Mouse (Mus musculus) myocyte (in vitro differentiated cells): ENCODE results near the gene Micu1. TPM values are rescaled to one million over a fixed set of nuclear protein-coding genes. Genes with fewer than 3 reads are reported as not detected.

ENCODE experiments used
- H3K27me3 ChIP-seq: one replicate; pipeline ENCODE4 v1.6.1; 2011; ENCODE audit not compliant: control insufficient read depth, insufficient read depth, insufficient read length
- H3K36me3 ChIP-seq: one replicate; pipeline ENCODE4 v1.6.1; 2011; ENCODE audit not compliant: control insufficient read depth, insufficient read depth
- H3K4me2 ChIP-seq: one replicate; pipeline ENCODE4 v1.6.1; 2011; ENCODE audit warnings: low read depth, control low read depth
- H3K4me3 ChIP-seq: one replicate; pipeline ENCODE4 v1.5.1; 2011; ENCODE audit warnings: mild to moderate bottlenecking, control low read depth, moderate library complexity
- H3K79me2 ChIP-seq: one replicate; pipeline ENCODE4 v1.6.1; 2011; ENCODE audit not compliant: control insufficient read depth, insufficient read depth
- H3ac ChIP-seq: one replicate; pipeline ENCODE4 v1.6.1; 2011; ENCODE audit not compliant: control insufficient read depth, insufficient read length
- CEBPB ChIP-seq: IDR thresholded peaks from 2 replicates; pipeline ENCODE4 v1.6.1; 2011; ENCODE audit warnings: mild to moderate bottlenecking, moderate library complexity; ENCODE audit not compliant: poor library complexity, insufficient read depth, severe bottlenecking
- E2F4 ChIP-seq: IDR thresholded peaks from one replicate; pipeline ENCODE4 v1.6.1; 2011; ENCODE audit warnings: mild to moderate bottlenecking, control low read depth, moderate library complexity; ENCODE audit not compliant: insufficient read depth
- MAX ChIP-seq: IDR thresholded peaks from one replicate; pipeline ENCODE4 v1.6.1; 2011; ENCODE audit warnings: low read depth, mild to moderate bottlenecking, control low read depth
- MYOD1 ChIP-seq, 3 experiments: IDR thresholded peaks; one replicate each; pipeline ENCODE4 v1.6.1; 2011; ENCODE audit warnings: control low read depth in 2 of 3, low read depth in 2 of 3, mild to moderate bottlenecking in 2 of 3, moderate library complexity in 1 of 3; ENCODE audit not compliant: insufficient read length in 2 of 3, control insufficient read depth in 1 of 3
- MYOG ChIP-seq, 3 experiments: IDR thresholded peaks; one replicate each; pipeline ENCODE4 v1.6.1; 2011; ENCODE audit warnings: control low read depth in 2 of 3, low read depth in 2 of 3, mild to moderate bottlenecking in 2 of 3; ENCODE audit not compliant: insufficient read length in 2 of 3, control insufficient read depth in 1 of 3, insufficient read depth in 1 of 3
- POLR2A ChIP-seq: IDR thresholded peaks from one replicate; pipeline ENCODE4 v1.6.1; 2011; ENCODE audit warnings: low read depth, mild to moderate bottlenecking, control low read depth, moderate library complexity; ENCODE audit not compliant: insufficient read length
- POLR2AphosphoS2 ChIP-seq: IDR thresholded peaks from one replicate; pipeline ENCODE4 v1.6.1; 2011; ENCODE audit warnings: low read depth, control low read depth; ENCODE audit not compliant: insufficient read length
- REST ChIP-seq: IDR thresholded peaks from one replicate; pipeline ENCODE4 v1.6.1; 2011; ENCODE audit warnings: mild to moderate bottlenecking, control low read depth, moderate library complexity; ENCODE audit not compliant: insufficient read depth, insufficient read length
- SRF ChIP-seq: IDR thresholded peaks from one replicate; pipeline ENCODE4 v1.6.1; 2011; ENCODE audit warnings: low read depth; ENCODE audit not compliant: control insufficient read depth, insufficient read length
- TCF12 ChIP-seq: IDR thresholded peaks from one replicate; pipeline ENCODE4 v1.6.1; 2011; ENCODE audit warnings: mild to moderate bottlenecking, control low read depth; ENCODE audit not compliant: poor library complexity, insufficient read depth, severe bottlenecking
- TCF3 ChIP-seq: IDR thresholded peaks from one replicate; pipeline ENCODE4 v1.6.1; 2011; ENCODE audit warnings: low read depth, control low read depth; ENCODE audit not compliant: insufficient read length
- USF1 ChIP-seq: IDR thresholded peaks from one replicate; pipeline ENCODE4 v1.6.1; 2011; ENCODE audit warnings: low read depth, mild to moderate bottlenecking, control low read depth, moderate library complexity
- polyA plus RNA-seq: library from polyadenylated mRNA; unstranded; fragments of >200 nt; fragmentation: generic; extraction: Trizol; gene quantifications from one replicate; pipeline ENCODE4 v1.2.1, GENCODE M21; 2012; ENCODE audit warnings: missing spikeins

The Micu1 gene
- polyA plus RNA-seq, 1 experiment = 264 TPM

DNA sequence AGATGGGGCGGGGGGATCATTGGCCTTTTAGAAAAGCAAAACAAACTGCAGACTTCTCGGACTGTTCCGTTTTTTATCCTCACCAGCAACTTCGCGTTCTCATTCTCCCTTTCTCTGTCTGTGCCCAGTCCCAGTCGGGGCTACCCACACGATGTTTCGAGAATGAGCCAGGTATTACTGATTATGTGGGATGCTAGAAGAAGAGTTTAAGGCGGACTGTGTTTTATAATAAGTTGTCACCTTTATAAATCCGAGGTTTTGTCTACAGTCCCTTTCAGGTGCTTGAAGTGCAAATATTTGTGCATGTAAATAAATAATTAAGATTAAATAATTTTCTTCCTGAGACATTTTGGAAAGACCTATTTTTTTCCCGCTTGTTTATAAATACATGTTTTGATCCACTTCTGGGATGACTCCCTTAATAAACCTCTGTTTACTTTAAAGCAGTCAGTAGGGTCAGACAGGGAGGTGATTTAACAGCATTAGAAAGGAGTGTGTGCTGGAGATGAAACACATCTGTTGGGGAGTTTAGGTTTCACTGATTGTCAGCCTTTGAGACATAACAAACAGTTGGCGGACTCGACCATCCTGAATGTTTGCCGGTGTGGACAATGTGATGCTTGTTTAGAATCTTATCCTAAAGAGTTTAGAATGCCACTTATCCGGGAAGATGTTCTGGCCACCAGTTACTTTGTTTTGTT, 933 bp downstream of the Micu1 start:
- peak overlapping the region; percentile 48 for H3ac ChIP-seq
- peaks cover 53% of the 10 kb centered on the region for H3K79me2 ChIP-seq
- H3K27me3 ChIP-seq = no peaks in the 10 kb centered on the region
- no peaks in the 10 kb centered on the region for H3K36me3 ChIP-seq
- H3K4me3 ChIP-seq = peak overlapping the region; percentile 62
- peak overlapping the region; percentile 73 for H3K4me2 ChIP-seq
- TF ChIP-seq MAX (no peak), MYOD1 (IDR thresholded peaks at IDR 0.05; ENCODE audit: control insufficient read depth in 1 of 3, insufficient read length in 2 of 3, low read depth in 2 of 3) (peak in 1 of 3 experiments; percentile 3), SRF (no peak), REST (no peak), MYOG (IDR thresholded peaks at IDR 0.05; ENCODE audit: control insufficient read depth in 1 of 3, insufficient read depth in 1 of 3, insufficient read length in 2 of 3, low read depth in 2 of 3) (no peak)

- H3K36me3 ChIP-seq = peaks cover 17% of the 10 kb centered on the region
- no peaks in the 10 kb centered on the region for H3K27me3 ChIP-seq
- no peak overlapping the region for H3K4me2 ChIP-seq
- H3K4me3 ChIP-seq = no peak overlapping the region
- TF ChIP-seq TCF3 = no peak
- no peak for TF ChIP-seq POLR2A
- TF ChIP-seq USF1 = no peak
- no peak for TF ChIP-seq POLR2AphosphoS2
- TF ChIP-seq MYOG (IDR thresholded peaks at IDR 0.05; ENCODE audit: control insufficient read depth in 1 of 3, insufficient read depth in 1 of 3, insufficient read length in 2 of 3, low read depth in 2 of 3) = no peak
- TF ChIP-seq E2F4 = no peak
- no peak for TF ChIP-seq MYOD1 (IDR thresholded peaks at IDR 0.05; ENCODE audit: control insufficient read depth in 1 of 3, insufficient read length in 2 of 3, low read depth in 2 of 3)
- TF ChIP-seq TCF12 = no peak
- TF ChIP-seq SRF = no peak
- no peak for TF ChIP-seq REST
- H3ac ChIP-seq = no peak overlapping the region
- peaks cover 91% of the 10 kb centered on the region for H3K79me2 ChIP-seq
Observed at GRCm38 (mm10) chr10:59706991-59707546, 4.8 kb downstream of the Micu1 start.

GRCm38 (mm10) chr10:59707595-59707994, 5.3 kb downstream of the Micu1 start:
- Histone ChIP-seq H3K4me3 (no peak overlapping the region), H3K27me3 (no peaks in the 10 kb centered on the region), H3K79me2 (peaks cover 96% of the 10 kb centered on the region), H3K4me2 (no peak overlapping the region), H3K36me3 (peaks cover 17% of the 10 kb centered on the region), H3ac (no peak overlapping the region)
- TF ChIP-seq POLR2A = no peak
- no peak for TF ChIP-seq POLR2AphosphoS2
- TF ChIP-seq MYOD1 (IDR thresholded peaks at IDR 0.05; ENCODE audit: control insufficient read depth in 1 of 3, insufficient read length in 2 of 3, low read depth in 2 of 3) = no peak
- TF ChIP-seq CEBPB = no peak
- no peak for TF ChIP-seq E2F4
- no peak for TF ChIP-seq MAX
- no peak for TF ChIP-seq USF1
- TF ChIP-seq REST = no peak
- no peak for TF ChIP-seq TCF12
- TF ChIP-seq SRF = no peak
- no peak for TF ChIP-seq MYOG (IDR thresholded peaks at IDR 0.05; ENCODE audit: control insufficient read depth in 1 of 3, insufficient read depth in 1 of 3, insufficient read length in 2 of 3, low read depth in 2 of 3)
- no peak for TF ChIP-seq TCF3

DNA sequence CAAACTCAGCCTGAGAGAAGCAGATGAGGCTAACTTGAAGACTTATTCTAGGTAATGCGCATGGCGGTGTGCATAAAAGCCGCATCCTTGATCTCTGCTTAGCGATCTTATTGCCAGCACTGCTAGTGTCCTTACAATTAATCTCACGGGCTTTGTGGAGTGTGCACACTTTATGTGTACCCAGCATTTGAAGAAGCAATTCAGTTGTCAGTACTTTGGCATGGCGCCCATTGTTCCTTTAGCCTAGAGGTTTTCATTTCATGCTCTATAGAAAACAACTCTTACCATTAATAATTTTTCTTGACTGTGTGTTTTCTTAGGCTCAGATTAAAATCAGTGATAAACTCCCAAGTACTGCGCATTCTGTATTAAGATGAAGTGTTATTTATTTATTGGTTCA, 7.0 kb downstream of the Micu1 start:
- Histone ChIP-seq H3K27me3 (no peaks in the 10 kb centered on the region), H3K4me2 (no peak overlapping the region), H3K79me2 (peaks cover 96% of the 10 kb centered on the region), H3K4me3 (no peak overlapping the region), H3K36me3 (peaks cover 17% of the 10 kb centered on the region), H3ac (no peak overlapping the region)
- no peak for TF ChIP-seq SRF
- TF ChIP-seq MAX = no peak
- TF ChIP-seq TCF3 = no peak
- TF ChIP-seq POLR2AphosphoS2 = no peak
- TF ChIP-seq REST = no peak
- TF ChIP-seq MYOD1 (IDR thresholded peaks at IDR 0.05; ENCODE audit: control insufficient read depth in 1 of 3, insufficient read length in 2 of 3, low read depth in 2 of 3) = no peak
- no peak for TF ChIP-seq E2F4
- no peak for TF ChIP-seq TCF12
- no peak for TF ChIP-seq POLR2A
- TF ChIP-seq USF1 = no peak
- no peak for TF ChIP-seq MYOG (IDR thresholded peaks at IDR 0.05; ENCODE audit: control insufficient read depth in 1 of 3, insufficient read depth in 1 of 3, insufficient read length in 2 of 3, low read depth in 2 of 3)
- TF ChIP-seq CEBPB = no peak

DNA sequence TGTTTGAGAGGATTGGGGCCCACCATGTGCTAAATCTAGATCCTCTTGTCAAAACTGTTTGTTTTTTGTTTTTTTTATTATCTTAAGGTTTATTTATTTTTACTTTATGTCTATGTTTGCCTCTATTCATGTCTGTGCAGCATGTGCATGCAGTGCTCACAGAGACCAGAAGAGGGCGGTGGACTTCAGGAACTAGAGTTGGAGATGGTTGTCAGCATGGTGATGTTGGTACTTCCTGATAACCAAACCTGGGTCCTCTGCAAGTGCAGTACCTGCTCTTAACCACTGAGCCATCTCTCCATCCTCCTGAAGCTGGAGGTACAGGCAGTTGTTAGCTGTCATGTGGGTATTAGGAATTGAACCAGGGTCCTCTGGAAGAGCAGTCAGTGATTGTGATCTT, 8.0 kb downstream of the Micu1 start:
- Histone ChIP-seq H3K4me3 (no peak overlapping the region), H3K79me2 (peaks cover 88% of the 10 kb centered on the region), H3K27me3 (no peaks in the 10 kb centered on the region), H3K36me3 (peaks cover 17% of the 10 kb centered on the region), H3K4me2 (no peak overlapping the region), H3ac (no peak overlapping the region)
- TF ChIP-seq TCF12 = no peak
- no peak for TF ChIP-seq REST
- TF ChIP-seq E2F4 = no peak
- TF ChIP-seq POLR2A = no peak
- TF ChIP-seq USF1 = no peak
- no peak for TF ChIP-seq SRF
- TF ChIP-seq MYOG (IDR thresholded peaks at IDR 0.05; ENCODE audit: control insufficient read depth in 1 of 3, insufficient read depth in 1 of 3, insufficient read length in 2 of 3, low read depth in 2 of 3) = no peak
- TF ChIP-seq POLR2AphosphoS2 = no peak
- TF ChIP-seq CEBPB = no peak
- no peak for TF ChIP-seq TCF3
- TF ChIP-seq MYOD1 (IDR thresholded peaks at IDR 0.05; ENCODE audit: control insufficient read depth in 1 of 3, insufficient read length in 2 of 3, low read depth in 2 of 3) = no peak
- TF ChIP-seq MAX = no peak
